Mouse (Mus musculus) erythroblast, embryonic 14.5 days (primary cell): Measurements from ENCODE around the gene Ccm2.

ENCODE experiments used
- GATA1 ChIP-seq: IDR thresholded peaks from 2 replicates; pipeline ENCODE4 v1.6.1; 2012; ENCODE audit warnings: low read length, inconsistent platforms, mixed read lengths
- TAL1 ChIP-seq: IDR thresholded peaks from 3 replicates; pipeline ENCODE4 v1.6.1; 2012; ENCODE audit warnings: low read length, inconsistent platforms, mixed read lengths

GRCm38 (mm10) chr11:6596616-6597015, 49.9 kb downstream of the Ccm2 start:
- TF ChIP-seq GATA1 (no peak), TAL1 (no peak)
